Mouse (Mus musculus) cerebellum, adult 9-10 months (tissue): ENCODE measurements around the gene Kap.
A peak's percentile ranks its signal among the peaks of the same experiment; 100 is the strongest.
"Not testable (repeated sequence)": the region's sequence is repeated elsewhere in the genome, so short reads cannot be mapped to it uniquely, and the experiment has no call there.

Experiments used
- DNase-seq: peaks from one replicate; pipeline ENCODE4 v3.0.0; 2022

Gene Kap

GRCm38 (mm10) chr6:133853526-133853925 is at the start of gene Kap:
Gene Kap, minus strand, starts transcription at chr6:133853762.
- no peak for DNase-seq

GRCm38 (mm10) chr6:133885871-133886415 is 32.4 kb upstream of the Kap start:
- DNase-seq, result no peak

GRCm38 (mm10) chr6:133883446-133883985 is 30.0 kb upstream of the Kap start:
- no peak for DNase-seq

- DNase-seq, result peak; percentile 16
These were observed 22.4 kb upstream of the Kap start for GRCm38 (mm10) chr6:133875906-133876462.

GRCm38 (mm10) chr6:133872667-133873066 is 19.1 kb upstream of the Kap start:
- DNase-seq, result no peak

GRCm38 (mm10) chr6:133871131-133871530 is 17.6 kb upstream of the Kap start:
- no peak for DNase-seq

- no peak for DNase-seq
These were observed 14.8 kb upstream of the Kap start for GRCm38 (mm10) chr6:133868381-133868780.

GRCm38 (mm10) chr6:133855871-133856270 is 2.3 kb upstream of the Kap start:
- no peak for DNase-seq

GRCm38 (mm10) chr6:133849359-133849758 is 4.2 kb downstream of the Kap start:
- no peak for DNase-seq

- not testable (repeated sequence) for DNase-seq
These were observed 4.7 kb downstream of the Kap start for GRCm38 (mm10) chr6:133848861-133849260.

GRCm38 (mm10) chr6:133838296-133838995 is 15.1 kb downstream of the Kap start:
- not testable (repeated sequence) for DNase-seq

- no peak for DNase-seq
These were observed 41.2 kb downstream of the Kap start for GRCm38 (mm10) chr6:133812342-133812741.
